Mouse (Mus musculus): ENCODE measurements around the gene A630089N07Rik.

The A630089N07Rik gene

GRCm38 (mm10) chr16:97962151-97962948 is 119.9 kb downstream of the A630089N07Rik start, which contains the start of the genes C2cd2 and Zbtb21:
TSS of gene C2cd2 (minus strand) at chr16:97962598.
TSS of gene Zbtb21 (minus strand) at chr16:97962622.
- DNase-seq (ENCODE audit: low spot score in 2 of 2): peak; percentile 96

GRCm38 (mm10) chr16:97961381-97962150 is 120.7 kb downstream of the A630089N07Rik start:
- peak in 1 of 2 experiments; percentile 64 for DNase-seq (ENCODE audit: low spot score in 2 of 2)

DNA sequence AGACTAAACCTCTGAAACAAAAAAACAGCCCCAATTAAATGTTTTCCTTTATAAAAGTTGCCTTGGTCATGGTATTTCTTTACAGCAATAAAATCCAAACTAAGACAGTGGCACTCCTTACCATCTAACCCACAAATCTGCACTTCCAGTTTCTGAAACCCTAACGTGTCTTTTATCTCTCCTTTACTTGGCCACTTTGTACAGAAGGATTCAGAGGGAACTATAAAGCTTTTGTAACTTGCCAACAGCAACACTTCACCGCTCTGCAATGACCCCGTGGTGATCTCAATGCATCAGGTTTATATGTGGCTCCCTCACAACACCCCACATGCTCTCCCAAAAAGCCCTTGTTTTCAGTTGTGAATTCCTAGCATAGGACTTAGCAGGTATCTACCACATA is 121.9 kb downstream of the A630089N07Rik start:
- DNase-seq (ENCODE audit: low spot score in 2 of 2): no peak

GRCm38 (mm10) chr16:97958401-97958973 is 123.8 kb downstream of the A630089N07Rik start:
- DNase-seq (ENCODE audit: low spot score in 2 of 2): no peak

DNA sequence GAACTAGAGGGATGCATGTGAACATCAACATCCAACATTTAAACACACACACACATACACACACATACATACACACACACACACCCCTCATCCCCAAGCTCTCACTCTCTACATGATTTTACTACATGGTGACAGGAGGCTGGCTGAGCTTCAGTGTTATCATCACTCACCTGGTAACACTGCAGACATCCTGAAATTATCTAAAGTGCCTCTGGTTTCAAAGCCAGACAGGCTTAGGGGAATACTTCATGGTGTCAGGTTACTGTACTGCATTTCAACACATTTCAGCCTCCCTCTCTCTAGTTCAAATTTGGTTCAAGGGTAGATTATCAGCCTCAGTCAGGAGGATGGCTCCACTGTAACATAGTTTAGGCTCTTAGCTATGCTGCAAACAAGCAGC is 124.6 kb downstream of the A630089N07Rik start:
- DNase-seq (ENCODE audit: low spot score in 2 of 2): no peak

GRCm38 (mm10) chr16:97956011-97956410 is 126.2 kb downstream of the A630089N07Rik start:
- no peak for DNase-seq (ENCODE audit: low spot score in 2 of 2)

DNA sequence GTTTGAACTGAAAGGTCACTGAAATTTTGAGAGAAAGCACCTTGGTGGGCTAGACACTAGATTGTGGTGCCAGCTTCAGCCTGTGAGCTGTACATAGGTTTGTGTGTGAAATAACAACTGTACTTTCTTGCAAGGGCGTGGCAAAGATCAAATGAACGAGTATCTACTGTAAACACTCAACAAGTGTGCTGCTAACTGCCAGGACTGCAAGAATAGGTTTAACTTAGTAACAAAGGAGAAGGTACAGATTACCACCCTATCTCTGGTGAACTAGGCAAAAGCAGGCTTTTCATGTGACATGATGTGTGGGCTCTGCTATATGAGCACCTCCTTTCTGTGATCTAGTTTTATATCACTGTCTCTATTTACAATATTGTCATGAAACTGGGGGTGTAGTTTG is 128.9 kb downstream of the A630089N07Rik start:
- no peak for DNase-seq (ENCODE audit: low spot score in 2 of 2)

DNA sequence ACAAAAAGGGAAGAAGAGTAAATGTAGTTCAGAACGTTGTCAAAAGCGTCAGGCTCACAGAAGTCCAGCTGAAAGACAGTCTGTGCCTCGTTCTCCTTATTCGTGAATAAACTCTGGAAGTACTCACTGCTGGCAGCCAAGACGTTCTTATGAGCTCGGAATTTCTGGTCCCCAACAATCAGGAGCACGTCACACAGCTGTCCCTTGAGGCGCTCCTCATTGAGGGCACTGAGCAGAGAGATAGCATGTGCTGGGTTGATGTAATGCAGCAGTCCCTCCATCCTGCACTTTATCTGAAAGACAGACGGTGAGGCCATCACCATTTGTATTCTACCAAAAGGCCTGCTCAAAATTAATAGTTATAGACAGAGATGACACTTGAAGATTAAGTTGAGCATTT is 129.4 kb downstream of the A630089N07Rik start:
- no peak for DNase-seq (ENCODE audit: low spot score in 2 of 2)

DNA sequence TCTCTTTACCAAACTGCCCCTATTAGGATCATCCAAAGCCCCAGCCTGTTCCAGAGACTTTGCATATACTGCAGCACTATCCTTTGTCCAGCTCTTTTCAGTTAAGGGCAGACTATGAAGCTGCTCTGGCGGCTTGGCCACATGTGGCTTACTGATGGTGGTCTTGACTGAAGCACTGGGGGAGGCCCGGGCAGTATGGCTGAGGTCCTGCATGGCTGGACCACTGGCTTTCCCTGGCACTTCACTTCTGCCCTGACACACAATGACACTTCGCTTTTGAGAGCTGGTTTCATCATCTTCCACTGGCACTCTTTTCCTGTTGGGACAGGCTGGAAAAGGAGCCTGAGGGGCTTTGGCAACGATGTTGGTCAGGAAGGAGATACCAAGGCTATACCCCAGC is 129.9 kb downstream of the A630089N07Rik start:
- no peak for DNase-seq (ENCODE audit: low spot score in 2 of 2)
